Mouse (Mus musculus) C2C12 (cell line): ENCODE measurements around the gene Cyb561d1. TPM values are rescaled to one million over a fixed set of nuclear protein-coding genes. Genes with fewer than 3 reads are reported as not detected.
A peak's percentile ranks its signal among the peaks of the same experiment; 100 is the strongest.

ENCODE experiments used
- H3K27me3 ChIP-seq: one replicate; pipeline ENCODE4 v1.6.1; 2011; ENCODE audit not compliant: control insufficient read depth, insufficient read depth, insufficient read length
- H3K36me3 ChIP-seq: one replicate; pipeline ENCODE4 v1.6.1; 2011; ENCODE audit not compliant: control insufficient read depth, insufficient read depth
- H3K4me3 ChIP-seq: one replicate; pipeline ENCODE4 v1.5.1; 2011; ENCODE audit warnings: mild to moderate bottlenecking, control low read depth; ENCODE audit not compliant: poor library complexity, insufficient read depth, severe bottlenecking
- H3K79me2 ChIP-seq: one replicate; pipeline ENCODE4 v1.6.1; 2011; ENCODE audit not compliant: control insufficient read depth, insufficient read depth
- H3K79me3 ChIP-seq: one replicate; pipeline ENCODE4 v1.6.1; 2011; ENCODE audit warnings: low read depth, control low read depth
- H3ac ChIP-seq: one replicate; pipeline ENCODE3; 2011; ENCODE audit warnings: low read depth; ENCODE audit not compliant: control insufficient read depth, insufficient read length
- CEBPB ChIP-seq: IDR thresholded peaks from one replicate; pipeline ENCODE4 v1.6.1; 2011; ENCODE audit warnings: low read depth, mild to moderate bottlenecking, control low read depth, moderate library complexity
- CTCF ChIP-seq: IDR thresholded peaks from one replicate; pipeline ENCODE4 v1.5.1; 2011; ENCODE audit not compliant: control insufficient read depth, insufficient read depth, insufficient read length
- FOSL1 ChIP-seq: IDR thresholded peaks from one replicate; pipeline ENCODE4 v1.8.0; 2011; ENCODE audit warnings: mild to moderate bottlenecking, low read length; ENCODE audit not compliant: poor library complexity, insufficient read depth, severe bottlenecking
- MAX ChIP-seq: IDR thresholded peaks from one replicate; pipeline ENCODE4 v1.6.1; 2011; ENCODE audit warnings: mild to moderate bottlenecking, control low read depth
- MYOD1 ChIP-seq: IDR thresholded peaks from one replicate; pipeline ENCODE4 v1.6.1; 2011; ENCODE audit warnings: low read depth; ENCODE audit not compliant: control insufficient read depth, insufficient read length
- MYOG ChIP-seq: IDR thresholded peaks from one replicate; pipeline ENCODE4 v1.6.1; 2011; ENCODE audit not compliant: control insufficient read depth, insufficient read length; ENCODE audit errors: extremely low read depth
- USF1 ChIP-seq: IDR thresholded peaks from one replicate; pipeline ENCODE4 v1.6.1; 2011; ENCODE audit warnings: low read depth, mild to moderate bottlenecking, control low read depth, moderate library complexity
- polyA plus RNA-seq: library from polyadenylated mRNA; unstranded; fragments of >200 nt; fragmentation: generic; extraction: Trizol; gene quantifications from one replicate; pipeline ENCODE4 v1.2.1, GENCODE M21; 2012; ENCODE audit warnings: missing spikeins

Cyb561d1 gene
- polyA plus RNA-seq, 1 experiment: 1.7 TPM

- no peaks in the 10 kb centered on the region for H3K36me3 ChIP-seq
- peaks cover 13% of the 10 kb centered on the region for H3K27me3 ChIP-seq
- no peak overlapping the region for H3ac ChIP-seq
- TF ChIP-seq MYOG: no peak
- TF ChIP-seq USF1: no peak
- TF ChIP-seq FOSL1: no peak
- TF ChIP-seq CEBPB: no peak
- no peak for TF ChIP-seq MYOD1
- TF ChIP-seq MAX: no peak
- TF ChIP-seq CTCF: no peak
- no peaks in the 10 kb centered on the region for H3K79me3 ChIP-seq
- no peaks in the 10 kb centered on the region for H3K79me2 ChIP-seq
- no peak overlapping the region for H3K4me3 ChIP-seq
Observed at GRCm38 (mm10) chr3:108152290-108152689, 48.7 kb downstream of the Cyb561d1 start.

- no peak overlapping the region for H3ac ChIP-seq
- peaks cover 30% of the 10 kb centered on the region for H3K79me3 ChIP-seq
- no peak overlapping the region for H3K4me3 ChIP-seq
- H3K27me3 ChIP-seq: no peaks in the 10 kb centered on the region
- H3K79me2 ChIP-seq: peaks cover 34% of the 10 kb centered on the region
- no peak for TF ChIP-seq MAX
- TF ChIP-seq MYOD1: no peak
- no peak for TF ChIP-seq MYOG
- no peak for TF ChIP-seq USF1
- TF ChIP-seq CEBPB: no peak
- peak; percentile 66 for TF ChIP-seq CTCF
- no peak for TF ChIP-seq FOSL1
- peaks cover 8% of the 10 kb centered on the region for H3K36me3 ChIP-seq
Observed at GRCm38 (mm10) chr3:108147386-108148235, 53.4 kb downstream of the Cyb561d1 start.

- Histone ChIP-seq H3K79me2 (peaks cover 43% of the 10 kb centered on the region), H3K79me3 (peaks cover 39% of the 10 kb centered on the region), H3ac (peak overlapping the region; percentile 89), H3K4me3 (peak overlapping the region; percentile 87), H3K36me3 (peaks cover 10% of the 10 kb centered on the region), H3K27me3 (no peaks in the 10 kb centered on the region)
- TF ChIP-seq MYOD1 (no peak), MAX (no peak), CEBPB (no peak)
Observed at GRCm38 (mm10) chr3:108146671-108147070, 54.3 kb downstream of the Cyb561d1 start.

Other genes starting within 250 kb of the Cyb561d1 start
- gene Gstm3, start 231.9 kb downstream of the Cyb561d1 start, polyA plus RNA-seq: not detected
- 7.7 TPM for gene Gstm2, start 214.8 kb downstream of the Cyb561d1 start, polyA plus RNA-seq
- 89.8 TPM for gene Gstm1, start 183.2 kb downstream of the Cyb561d1 start, polyA plus RNA-seq
- 0.39 TPM for gene Gstm4, start 156.3 kb downstream of the Cyb561d1 start, polyA plus RNA-seq
- 58.3 TPM for gene Ampd2, start 114.6 kb downstream of the Cyb561d1 start, polyA plus RNA-seq
- 1.1 TPM for gene Gnat2, start 108.4 kb downstream of the Cyb561d1 start, polyA plus RNA-seq
- 28.8 TPM for gene Gnai3, start 55.1 kb downstream of the Cyb561d1 start, polyA plus RNA-seq
- gene Gpr61, start 46.3 kb downstream of the Cyb561d1 start, polyA plus RNA-seq: 0.01 TPM
- 1.9 TPM for gene Amigo1, start 14.9 kb downstream of the Cyb561d1 start, polyA plus RNA-seq
- 6.8 TPM for gene Atxn7l2, start 9.7 kb upstream of the Cyb561d1 start, polyA plus RNA-seq
- gene Sypl2, start 25.4 kb upstream of the Cyb561d1 start, polyA plus RNA-seq: not detected
- 289 TPM for gene Psma5, start 55.7 kb upstream of the Cyb561d1 start, polyA plus RNA-seq
- 0.41 TPM for gene Sort1, start 82.9 kb upstream of the Cyb561d1 start, polyA plus RNA-seq
- not detected for gene Mybphl, start 163.7 kb upstream of the Cyb561d1 start, polyA plus RNA-seq
- gene Psrc1, start 182.6 kb upstream of the Cyb561d1 start, polyA plus RNA-seq: 27.9 TPM
- gene Celsr2, start 214.3 kb upstream of the Cyb561d1 start, polyA plus RNA-seq: not detected
- gene Sars, start 244.0 kb upstream of the Cyb561d1 start, polyA plus RNA-seq: 272 TPM